Mouse (Mus musculus) liver, adult (tissue): Measurements from ENCODE around the gene Pde3a.

Source experiments
- GATA4 ChIP-seq: IDR thresholded peaks from 2 replicates; pipeline ENCODE4 v1.6.1; 2014; ENCODE audit warnings: mild to moderate bottlenecking, low read length; ENCODE audit not compliant: insufficient replicate concordance

Pde3a gene

DNA sequence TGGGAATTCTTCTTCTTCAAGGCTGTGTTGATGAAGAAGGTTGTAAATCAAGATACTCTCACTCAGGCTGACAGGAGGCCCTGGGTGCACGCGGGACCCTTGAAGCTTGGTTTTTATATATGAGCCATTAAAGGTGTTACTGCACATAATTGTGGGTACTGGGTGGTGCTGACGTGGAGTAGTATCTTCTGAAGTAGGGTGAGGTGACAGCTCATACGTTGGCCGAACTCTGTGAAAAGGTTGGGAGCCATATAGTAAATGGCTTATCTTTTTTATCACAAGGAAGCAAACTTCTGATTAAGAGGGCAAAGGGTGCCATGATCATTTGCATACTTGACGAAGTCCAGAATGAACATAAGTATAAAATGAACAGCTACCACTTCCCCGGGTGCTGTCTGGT, 3.5 kb downstream of the Pde3a start:
- no peak for TF ChIP-seq GATA4

DNA sequence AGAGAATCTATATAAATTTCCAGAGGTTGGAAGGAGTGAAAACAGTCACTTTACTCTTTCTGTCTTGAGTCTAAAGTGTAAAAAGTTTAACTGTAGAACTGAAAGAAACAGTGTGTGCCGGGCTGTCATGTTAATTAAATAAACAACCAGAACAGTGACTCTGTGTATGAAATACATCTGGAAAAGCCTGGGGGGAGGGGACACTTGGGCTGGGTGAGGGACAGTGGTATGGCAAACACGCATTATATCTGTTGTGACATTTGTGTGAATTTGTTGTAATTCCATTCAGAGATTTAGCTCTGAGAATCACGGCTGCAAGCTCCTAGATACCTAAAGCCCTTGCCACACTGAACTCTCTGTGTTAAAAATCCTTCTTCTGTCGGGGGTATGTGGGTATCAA, 5.9 kb downstream of the Pde3a start:
- TF ChIP-seq GATA4 = no peak

DNA sequence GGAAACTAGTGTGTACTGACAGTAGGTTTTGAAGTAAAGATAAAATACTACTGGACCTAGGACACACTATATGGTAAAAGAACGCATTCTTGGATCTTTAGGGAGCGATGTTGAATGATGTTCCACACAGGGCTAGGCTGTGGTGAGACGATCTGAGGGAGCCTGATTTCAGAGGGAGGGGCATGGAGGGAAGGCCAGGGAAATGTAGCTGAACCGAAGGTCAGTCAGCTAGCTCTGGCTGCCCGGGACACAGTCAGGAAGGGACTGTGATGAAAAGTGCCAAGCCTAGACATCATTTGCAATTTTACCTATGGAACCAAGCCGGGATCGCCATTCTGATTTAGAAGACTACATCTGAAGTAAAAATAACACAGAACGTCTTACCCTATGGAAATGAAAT, 7.8 kb downstream of the Pde3a start:
- TF ChIP-seq GATA4 = no peak

DNA sequence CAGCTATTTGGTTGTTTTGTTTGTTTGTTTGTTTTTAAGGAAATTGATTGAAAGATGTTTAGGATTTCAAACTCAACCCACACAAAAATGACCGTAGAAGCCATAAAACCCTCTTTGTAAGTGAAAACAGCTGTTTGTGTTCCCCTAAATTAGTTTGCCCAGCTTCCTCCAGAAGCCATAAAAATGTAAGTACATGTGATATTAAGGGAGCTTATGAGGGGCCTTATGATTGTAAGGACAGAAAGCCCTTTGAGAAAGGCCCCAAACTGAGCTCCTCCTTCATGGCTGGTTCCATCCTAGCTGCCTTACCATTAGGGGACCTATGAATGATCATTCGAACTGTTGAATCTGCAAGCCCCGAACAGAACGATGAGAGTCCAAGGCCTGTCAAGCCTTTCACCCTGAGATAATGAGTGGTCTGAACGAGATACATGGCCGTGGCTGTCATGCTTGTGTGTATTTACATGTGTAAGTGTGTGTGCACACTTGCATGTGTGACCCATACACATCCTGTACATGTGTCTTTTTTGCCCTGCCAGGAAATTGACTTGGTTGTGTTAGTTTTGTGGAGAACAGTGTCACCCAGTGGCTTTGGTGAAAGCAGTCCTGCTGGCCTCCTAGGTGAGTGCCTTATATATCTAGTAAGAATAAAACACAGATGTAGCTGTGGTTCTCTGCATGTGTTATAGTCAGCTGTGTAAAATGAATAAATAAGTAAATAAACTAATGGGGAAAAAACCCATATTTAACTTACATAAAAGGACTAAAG, 8.5 kb downstream of the Pde3a start:
- TF ChIP-seq GATA4 = no peak

DNA sequence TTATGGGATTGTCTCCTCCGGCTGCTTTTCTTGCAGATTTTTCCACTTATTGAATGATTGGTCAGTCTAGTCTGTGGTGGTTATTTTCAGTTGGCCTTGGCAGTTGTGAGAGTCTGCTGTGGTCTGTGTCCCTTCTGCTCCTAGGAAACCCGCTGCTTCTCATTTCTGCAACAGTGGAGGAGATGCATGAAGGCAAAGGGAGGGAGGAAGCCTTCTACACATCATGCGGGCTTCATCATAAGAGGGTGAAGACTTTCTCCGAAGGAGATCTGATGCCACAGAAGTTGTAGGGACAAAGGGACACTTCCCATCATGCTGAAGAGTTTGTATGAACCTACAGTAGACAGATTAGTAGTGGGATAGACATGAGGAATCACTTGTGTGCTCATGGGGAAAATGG, 16.2 kb downstream of the Pde3a start:
- TF ChIP-seq GATA4 = no peak

DNA sequence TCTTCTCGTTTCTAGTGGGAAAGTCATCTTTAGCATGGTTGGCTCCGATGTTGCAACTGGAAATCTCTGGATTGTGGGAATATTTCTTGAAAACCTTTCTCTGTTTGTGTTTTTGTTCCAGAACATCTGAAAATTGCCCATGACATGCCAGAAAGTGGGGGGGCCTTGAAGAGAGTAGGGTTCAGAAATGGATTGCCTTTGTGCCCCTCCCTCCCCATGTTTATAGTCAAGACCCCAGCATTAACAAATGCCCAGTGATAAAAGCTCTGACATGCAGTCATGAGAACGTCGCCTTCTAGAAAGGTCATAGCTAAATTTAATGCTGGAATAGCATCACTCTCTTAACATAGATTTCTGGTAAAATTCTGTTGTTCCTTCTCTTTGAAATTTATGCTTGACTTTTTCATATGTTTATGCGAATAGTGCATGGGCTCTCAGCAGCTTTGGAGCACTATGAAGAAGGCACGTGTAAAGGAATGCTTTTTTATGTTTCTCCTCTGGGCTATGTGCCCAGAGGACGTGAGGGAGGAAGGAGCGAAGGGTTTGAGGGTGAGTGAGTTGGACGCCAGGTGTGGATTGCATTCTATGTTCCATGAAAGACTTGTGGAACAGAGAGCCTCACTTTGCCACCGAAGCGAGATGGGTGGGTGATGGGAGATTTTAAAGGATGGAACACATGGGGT, 19.0 kb downstream of the Pde3a start:
- no peak for TF ChIP-seq GATA4

DNA sequence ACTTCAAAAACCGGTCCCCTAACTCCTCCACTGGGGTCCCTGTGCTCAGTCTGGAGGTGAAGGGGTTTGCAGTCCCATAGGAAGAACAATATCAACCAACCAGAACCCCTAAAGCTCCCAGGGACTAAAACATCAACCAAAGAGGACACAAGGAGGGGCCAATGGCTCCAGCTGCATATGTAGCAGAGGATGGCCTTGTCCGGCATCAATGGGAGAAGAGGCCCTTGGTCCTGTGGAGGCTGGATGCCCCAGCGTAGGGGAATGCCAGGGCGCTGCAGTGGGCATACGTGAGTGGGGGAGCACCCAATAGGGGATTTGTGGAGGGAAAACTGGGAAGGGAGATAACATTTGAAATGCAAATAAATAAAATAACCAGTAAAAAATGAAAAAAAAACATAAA, 19.8 kb downstream of the Pde3a start:
- TF ChIP-seq GATA4 = no peak

DNA sequence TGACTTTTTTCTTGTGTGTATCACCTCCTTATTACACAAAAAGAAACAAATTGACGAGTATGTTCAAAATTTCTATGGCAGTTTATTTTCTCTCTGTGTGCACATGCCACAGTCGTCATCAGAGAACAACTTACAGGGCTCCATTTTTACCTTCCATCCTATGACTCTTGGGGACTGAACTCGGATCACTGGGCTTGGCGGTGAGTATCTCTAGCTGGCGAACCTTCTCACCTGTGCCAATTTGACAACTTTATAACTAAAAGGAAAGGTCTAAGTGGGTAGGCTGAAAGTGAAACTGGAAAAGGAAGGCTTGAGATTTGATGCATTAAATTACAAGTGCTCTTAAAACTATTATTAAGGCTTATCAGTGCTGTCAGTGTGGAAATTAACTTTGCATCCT, 22.1 kb downstream of the Pde3a start:
- TF ChIP-seq GATA4 = no peak

DNA sequence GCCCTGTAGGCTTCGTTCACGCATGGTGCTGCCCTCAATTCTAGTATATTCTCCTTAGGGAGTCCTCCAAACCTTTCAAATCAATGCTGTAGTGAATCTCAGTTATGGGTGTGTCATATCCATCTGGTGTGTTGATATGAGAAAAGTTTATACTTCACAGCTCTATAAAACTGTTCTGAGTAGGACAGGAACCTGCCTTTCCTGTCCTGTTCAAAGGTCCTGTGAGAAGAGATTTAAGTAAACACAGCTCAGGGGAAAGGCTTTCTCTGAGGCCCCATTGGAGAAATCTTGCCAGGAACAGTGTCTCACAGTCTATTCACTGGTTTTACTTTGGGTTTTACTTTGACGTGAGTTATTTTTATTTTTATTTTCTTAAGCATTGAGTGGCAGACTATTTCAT, 22.5 kb downstream of the Pde3a start:
- no peak for TF ChIP-seq GATA4

DNA sequence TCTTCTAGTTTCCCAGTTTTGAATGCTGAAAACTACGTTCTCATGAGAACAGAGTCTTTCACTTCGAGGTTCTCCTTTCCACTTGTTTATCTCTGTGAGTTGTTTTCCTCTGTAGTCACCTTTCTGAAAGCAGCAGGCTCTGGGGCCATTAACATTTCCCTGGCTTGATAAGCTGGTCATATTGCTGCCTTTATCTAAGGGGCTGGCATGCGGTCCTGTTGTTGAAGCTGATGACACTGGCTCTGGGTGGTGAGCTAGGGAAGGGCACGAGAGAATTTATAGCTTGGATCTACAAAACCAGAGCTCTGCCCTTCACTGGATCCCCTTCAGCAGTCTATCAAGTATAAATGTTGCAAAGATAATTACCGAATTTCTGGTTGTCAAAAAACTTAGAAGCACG, 24.6 kb downstream of the Pde3a start:
- TF ChIP-seq GATA4 = no peak

DNA sequence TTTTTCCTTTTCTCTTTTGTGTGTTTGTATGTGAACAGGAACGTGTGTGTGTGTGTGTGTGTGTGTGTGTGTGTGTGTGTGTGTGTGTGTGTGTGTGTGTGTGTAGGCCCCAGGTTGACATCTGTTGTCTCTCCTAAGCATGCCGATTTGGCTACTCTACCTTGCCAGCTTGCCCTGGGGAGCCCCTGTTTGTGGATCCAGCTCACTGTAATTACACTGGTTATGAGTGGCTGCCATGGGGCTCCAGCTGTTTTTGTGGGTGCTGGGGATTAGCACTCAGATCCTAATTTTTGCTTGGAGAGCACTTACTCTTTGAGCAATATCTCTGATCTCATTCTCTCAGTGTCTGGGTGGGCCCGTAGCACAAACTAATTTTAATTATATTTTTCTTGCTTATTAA, 32.6 kb downstream of the Pde3a start:
- no peak for TF ChIP-seq GATA4

DNA sequence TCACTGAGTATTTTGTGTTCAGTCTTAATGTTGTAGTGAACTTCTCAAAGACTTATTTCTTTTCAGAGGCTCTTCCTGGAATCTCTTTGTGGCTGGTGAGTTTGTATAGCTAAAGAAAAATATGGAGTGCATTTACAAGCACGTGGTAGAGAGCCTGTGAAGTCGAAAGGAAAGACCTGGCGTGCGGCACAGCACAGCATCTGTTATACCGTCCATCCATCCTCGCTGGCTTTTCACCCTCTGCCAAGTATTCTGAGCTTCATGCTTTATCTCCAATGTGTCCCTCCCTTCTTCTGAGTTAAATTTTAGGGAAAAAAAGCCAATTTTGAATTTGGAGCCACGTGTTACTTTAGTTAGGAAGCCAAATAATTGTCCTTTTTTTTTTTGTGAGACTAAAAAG, 33.7 kb downstream of the Pde3a start:
- no peak for TF ChIP-seq GATA4

DNA sequence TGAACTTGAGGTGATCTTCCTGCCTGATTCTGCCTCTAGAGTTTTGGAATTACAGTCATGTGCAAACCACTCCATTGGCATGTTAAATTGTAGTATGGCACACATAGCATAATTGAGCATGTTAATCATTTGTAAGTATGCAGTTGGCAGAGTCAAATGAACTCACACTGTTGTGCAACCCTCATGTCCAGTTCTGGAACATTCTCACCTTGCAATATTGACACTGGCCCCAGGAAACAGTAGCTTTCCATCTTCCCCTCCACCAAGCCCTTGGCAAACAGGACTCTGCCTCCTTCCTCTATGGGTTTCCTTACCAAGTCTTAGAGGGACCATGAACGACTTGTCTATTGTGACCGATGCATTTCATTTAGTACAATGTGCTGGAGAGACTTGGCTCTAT, 42.1 kb downstream of the Pde3a start:
- no peak for TF ChIP-seq GATA4

DNA sequence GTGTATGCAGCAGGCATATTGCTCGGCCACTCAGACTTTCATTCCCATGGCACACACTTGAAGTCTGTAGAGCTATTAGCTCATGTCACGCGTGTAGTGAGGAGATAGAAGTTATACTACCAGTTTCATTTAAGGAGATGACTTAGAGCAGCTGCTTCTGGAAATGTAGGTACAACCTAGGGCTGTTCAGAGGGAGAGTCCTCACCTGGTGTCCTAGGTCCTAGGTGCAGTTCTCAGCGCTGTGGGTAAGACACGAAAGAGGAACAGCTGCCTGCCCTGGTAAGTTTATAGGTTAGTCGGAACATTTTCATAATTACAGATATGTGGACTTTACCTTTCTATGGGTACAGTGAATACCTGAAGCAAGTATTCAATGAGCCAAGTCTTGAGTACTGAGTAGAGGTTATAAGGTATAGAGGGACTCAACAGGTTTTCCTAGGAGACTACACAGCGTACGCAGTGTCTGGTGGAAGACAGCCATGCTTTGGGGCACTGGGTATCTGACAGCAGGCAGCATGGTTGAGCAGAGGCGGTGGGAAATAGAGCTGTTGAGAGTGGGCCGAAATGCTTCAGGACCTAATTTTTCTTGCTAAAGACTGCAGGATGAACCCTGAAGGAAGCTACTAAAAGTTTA, 43.9 kb downstream of the Pde3a start:
- TF ChIP-seq GATA4 = no peak

DNA sequence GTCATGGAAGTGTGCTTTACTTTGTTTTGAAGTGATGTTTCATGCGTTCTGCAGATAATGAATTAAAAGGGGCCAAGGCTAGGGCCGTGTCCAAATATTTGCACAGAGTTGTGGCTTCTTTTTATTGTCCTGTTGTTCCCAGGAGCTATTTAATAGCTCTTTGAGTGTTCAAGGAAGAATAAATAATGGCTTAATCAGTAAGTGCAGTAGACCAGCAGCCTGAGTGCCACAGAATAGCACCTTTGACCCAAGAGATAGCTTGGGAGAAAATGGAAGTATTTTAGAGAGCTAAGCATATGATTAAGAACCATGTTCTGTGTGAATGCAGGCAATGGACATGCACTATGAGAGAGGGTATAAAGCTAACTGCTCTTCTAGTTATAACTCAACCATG, 44.4 kb downstream of the Pde3a start:
- no peak for TF ChIP-seq GATA4

DNA sequence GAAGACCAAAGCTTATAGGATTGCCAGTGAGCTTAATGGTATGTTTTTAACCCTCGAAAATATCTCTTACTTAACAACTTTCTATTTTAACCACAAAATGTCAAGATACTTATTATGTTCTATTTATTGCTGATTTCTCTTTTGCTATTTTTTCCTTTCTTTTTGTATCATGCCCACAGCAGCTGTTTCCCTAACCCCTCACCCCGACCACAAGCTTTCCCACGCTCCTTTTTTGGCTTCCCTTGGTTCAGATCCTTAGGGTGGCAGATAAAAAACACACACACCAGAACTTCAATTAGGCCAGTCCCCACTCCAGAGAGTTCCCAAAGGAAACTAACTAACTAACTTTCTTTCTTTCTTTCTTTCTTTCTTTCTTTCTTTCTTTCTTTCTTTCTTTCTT, 46.2 kb downstream of the Pde3a start:
- TF ChIP-seq GATA4 = no peak
